Mouse (Mus musculus): ENCODE results near the gene Olfr974.
A peak's percentile ranks its signal among the peaks of the same experiment; 100 is the strongest.
"Not testable (repeated sequence)": the region's sequence is repeated elsewhere in the genome, so short reads cannot be mapped to it uniquely, and the experiment has no call there.

Olfr974 gene

GRCm38 (mm10) chr9:39937201-39937600 is at the start of gene Olfr974:
Olfr974 (plus strand) TSS chr9:39937501.
- DNase-seq = no peak

DNA sequence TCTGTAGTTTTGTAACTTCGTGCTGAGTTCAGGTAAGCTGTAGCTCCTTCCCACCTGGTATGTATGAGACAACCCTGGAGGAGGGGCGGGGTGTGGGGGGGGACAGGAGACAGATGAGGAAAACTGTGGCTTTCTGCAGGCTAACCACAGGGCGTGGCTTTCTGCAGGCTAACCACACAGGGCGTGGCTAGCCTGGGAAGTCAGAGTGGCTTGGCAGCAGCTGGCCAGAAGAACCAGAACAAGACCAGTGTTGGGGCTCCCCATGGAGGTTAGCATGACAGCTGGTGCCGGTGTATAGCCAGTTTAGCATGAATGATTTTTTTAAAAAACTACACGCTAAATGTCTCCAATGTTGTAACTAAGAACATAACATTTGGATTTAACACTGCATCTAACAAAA is 32.2 kb upstream of the Olfr974 start:
- peak; percentile 61 for DNase-seq

GRCm38 (mm10) chr9:39907036-39907435 is 30.3 kb upstream of the Olfr974 start, which contains the start of gene Olfr229:
Olfr229 (plus strand) TSS chr9:39907336.
- no peak for DNase-seq

DNA sequence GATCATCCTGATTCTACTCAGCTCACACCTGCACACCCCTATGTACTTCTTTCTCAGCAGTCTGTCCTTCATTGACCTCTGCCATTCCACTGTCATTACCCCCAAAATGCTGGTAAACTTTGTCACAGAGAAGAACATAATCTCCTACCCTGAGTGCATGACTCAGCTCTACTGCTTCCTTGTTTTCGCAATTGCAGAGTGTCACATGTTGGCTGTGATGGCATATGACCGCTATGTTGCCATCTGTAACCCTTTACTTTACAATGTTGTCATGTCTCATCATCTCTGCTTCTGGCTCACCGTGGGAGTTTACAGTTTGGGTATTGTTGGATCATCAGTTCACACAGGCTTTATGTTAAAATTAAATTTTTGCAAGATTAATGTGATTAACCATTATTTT is 27.4 kb upstream of the Olfr974 start:
- no peak for DNase-seq

DNA sequence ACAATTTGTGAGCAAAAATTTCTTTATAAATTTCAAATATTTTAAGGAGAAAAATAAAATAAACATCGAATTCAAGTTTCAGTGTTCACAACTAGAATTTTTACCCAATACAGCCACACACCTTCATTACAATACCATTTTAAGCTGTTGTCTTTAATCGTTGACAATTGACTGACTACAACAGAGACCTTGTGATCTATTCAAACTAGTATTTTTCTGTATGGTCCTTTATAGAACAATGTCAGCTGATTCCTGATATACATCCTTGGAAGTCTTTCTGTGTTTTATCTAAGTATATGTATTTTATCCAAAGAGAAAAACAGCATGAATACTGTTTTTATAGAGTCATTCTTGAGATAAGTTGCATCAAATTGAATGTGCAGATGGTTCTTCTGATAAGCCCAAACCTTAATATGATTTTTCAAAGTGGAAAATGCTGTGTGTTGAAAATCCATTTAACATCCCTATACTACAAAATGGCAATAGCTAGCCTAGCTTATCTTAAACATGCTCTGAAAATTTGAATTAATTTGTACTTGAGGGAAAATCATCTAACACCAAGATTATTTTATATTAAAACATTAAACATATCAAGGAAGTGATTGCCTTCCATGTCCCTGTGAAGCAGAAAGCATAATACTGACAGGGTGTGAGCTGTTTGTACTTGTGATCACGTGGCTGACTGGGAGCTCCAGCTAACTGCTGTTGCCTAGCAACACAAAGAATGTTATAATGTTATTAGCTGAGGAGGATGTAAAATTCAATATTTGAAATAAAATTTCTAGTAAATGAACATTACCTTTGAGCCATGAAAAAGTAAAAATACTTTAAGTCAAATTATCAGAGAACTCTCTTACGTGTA is 9.1 kb upstream of the Olfr974 start:
- not testable (repeated sequence) for DNase-seq

- not testable (repeated sequence) for DNase-seq
Measured at GRCm38 (mm10) chr9:39928837-39929236, 8.5 kb upstream of the Olfr974 start.

DNA sequence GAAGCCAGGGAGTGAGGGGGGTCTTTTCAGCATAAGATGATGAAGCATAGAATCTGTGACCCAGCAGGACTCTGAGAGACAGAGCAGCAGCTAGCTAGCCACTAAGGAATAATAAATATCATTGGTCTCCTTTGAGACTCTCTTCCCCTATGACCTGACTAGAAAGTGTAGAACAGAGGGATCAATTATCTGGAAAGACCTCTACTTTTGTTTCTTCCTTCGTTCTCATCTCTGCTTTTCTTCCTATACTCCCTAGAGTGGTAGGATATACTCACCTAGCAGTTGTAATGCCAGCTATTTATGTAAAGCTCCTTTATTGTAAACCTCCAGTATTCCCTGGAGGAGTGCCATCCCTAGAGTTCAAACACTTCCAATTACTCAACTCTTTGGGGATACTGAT is 14.6 kb downstream of the Olfr974 start, which contains the start of gene Olfr975:
TSS of gene Olfr975 (minus strand) at position 101 of the 400 bp plus-strand sequence.
- no peak for DNase-seq

DNA sequence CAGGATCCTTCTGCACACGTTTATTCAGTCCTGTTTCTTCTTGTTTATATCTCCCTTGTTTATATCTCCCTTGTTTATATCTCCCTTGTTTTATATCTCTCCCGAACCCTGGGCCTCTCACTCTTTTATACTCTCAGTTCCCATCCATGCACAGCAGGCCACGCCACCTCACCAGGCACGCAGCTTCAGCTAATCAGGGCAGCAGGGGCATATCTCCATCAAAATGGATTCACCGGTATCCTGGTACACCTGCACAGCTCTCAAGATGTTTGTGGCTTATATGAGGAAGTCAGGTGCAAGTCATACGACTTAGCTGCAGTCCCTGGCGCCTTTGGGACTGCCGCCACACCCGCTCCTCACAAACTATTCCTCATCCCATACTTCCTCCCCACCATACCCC is 23.7 kb downstream of the Olfr974 start, which contains the start of gene Olfr976:
TSS of gene Olfr976 (minus strand) at position 101 of the 400 bp plus-strand sequence.
- DNase-seq = not testable (repeated sequence)

DNA sequence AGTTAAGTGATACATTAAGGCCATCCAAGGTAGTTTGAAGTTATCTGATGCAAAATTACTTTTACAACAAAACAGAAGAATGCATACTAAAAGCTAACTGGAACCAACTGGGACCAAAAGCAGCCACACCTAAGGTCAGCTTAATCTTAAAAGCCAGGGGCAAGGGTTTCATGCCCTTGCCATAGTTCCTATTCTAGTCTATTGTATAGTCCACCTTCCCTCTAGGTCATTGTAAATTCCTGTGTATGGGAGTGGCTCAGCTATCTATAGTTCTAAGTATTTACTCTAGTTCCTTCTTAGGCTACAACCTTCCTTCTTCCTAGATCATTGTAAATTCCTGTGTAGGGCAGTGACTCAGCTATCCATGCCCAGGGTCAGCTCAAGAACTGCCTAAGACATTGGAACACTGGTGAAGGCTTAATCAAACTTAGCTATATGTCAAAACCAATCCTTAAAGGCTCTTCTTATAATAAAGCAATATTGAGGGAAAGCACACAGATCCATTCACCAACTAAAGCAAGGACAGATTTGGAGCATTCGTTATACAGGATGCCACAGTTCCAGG is 39.4 kb downstream of the Olfr974 start:
- DNase-seq = not testable (repeated sequence)

DNA sequence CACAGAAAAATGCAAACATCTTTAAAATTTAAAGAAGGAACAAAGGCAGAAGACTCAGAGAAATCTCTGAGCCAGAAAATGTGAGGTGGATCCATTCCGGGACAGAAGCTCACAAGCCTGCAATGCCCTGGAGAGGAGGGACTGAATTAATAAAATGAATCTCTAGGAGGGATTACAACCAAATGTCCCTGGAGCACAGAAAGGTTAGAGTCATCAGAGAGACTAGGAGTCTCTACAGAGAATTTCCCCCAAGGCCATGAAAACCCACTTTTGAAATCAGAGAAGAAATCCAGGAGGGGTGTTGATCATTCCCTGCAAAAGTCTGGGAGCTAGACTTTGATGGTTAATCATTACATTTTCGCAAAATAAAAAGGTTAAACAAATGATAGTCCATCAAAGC is 54.5 kb downstream of the Olfr974 start, which contains the start of gene Olfr978:
TSS of gene Olfr978 (plus strand) at position 301 of the 400 bp plus-strand sequence.
- no peak for DNase-seq

Data from heart, adult 11 months (tissue).